Mouse (Mus musculus) midbrain, embryonic 12.5 days (tissue): ENCODE data around the gene Coro1b. TPM values are rescaled to one million over a fixed set of nuclear protein-coding genes. Genes with fewer than 3 reads are reported as not detected.
A peak's percentile ranks its signal among the peaks of the same experiment; 100 is the strongest.

Source experiments
- ATAC-seq: fragments of 200-750 bp; cut with Nextera tagmentation; 2 replicates; pipeline ENCODE4 v1.8.0; 2017; ENCODE audit warnings: low read depth, moderate TSS enrichment, moderate library complexity; ENCODE audit not compliant: low FRiP score
- H3K27ac ChIP-seq: fragments of 300-500 bp; sonication (generic); replicated peaks from 2 replicates; pipeline ENCODE4 v1.5.1; 2016; ENCODE audit warnings: mild to moderate bottlenecking
- H3K27me3 ChIP-seq: fragments of 300-500 bp; sonication (generic); 2 replicates; pipeline ENCODE4 v1.6.1; 2016; ENCODE audit warnings: mild to moderate bottlenecking
- H3K36me3 ChIP-seq: fragments of 300-500 bp; sonication (generic); 2 replicates; pipeline ENCODE4 v1.6.1; 2016
- H3K4me1 ChIP-seq: fragments of 300-500 bp; sonication (generic); 2 replicates; pipeline ENCODE4 v1.6.1; 2016
- H3K4me2 ChIP-seq: fragments of 300-500 bp; sonication (generic); replicated peaks from 2 replicates; pipeline ENCODE4 v1.6.1; 2016; ENCODE audit warnings: mild to moderate bottlenecking, moderate library complexity
- H3K4me3 ChIP-seq: fragments of 300-500 bp; sonication (generic); 2 replicates; pipeline ENCODE4 v1.5.1; 2016; ENCODE audit warnings: mild to moderate bottlenecking
- H3K9ac ChIP-seq: fragments of 300-500 bp; sonication (generic); replicated peaks from 2 replicates; pipeline ENCODE4 v1.6.1; 2016; ENCODE audit warnings: mild to moderate bottlenecking, moderate library complexity
- H3K9me3 ChIP-seq: fragments of 300-500 bp; sonication (generic); 2 replicates; pipeline ENCODE4 v1.6.1; 2016; ENCODE audit warnings: mild to moderate bottlenecking
- WGBS: fragments of 180-500 bp; shearing (Covaris S2); methylation state at CpG from one replicate; pipeline ENCODE4 v1.1.7; 2016; 5-methylcytosine and 5-hydroxymethylcytosine counted together
- polyA plus RNA-seq: library from polyadenylated mRNA; unstranded; fragments of >200 nt; fragmentation: Nextera tagmentation; extraction: Ambion mirVana; gene quantifications from 2 replicates; pipeline ENCODE4 v1.2.1, GENCODE M21; 2016

Gene Coro1b
- polyA plus RNA-seq, 1 experiment from 2014 or later = 133 TPM

DNA sequence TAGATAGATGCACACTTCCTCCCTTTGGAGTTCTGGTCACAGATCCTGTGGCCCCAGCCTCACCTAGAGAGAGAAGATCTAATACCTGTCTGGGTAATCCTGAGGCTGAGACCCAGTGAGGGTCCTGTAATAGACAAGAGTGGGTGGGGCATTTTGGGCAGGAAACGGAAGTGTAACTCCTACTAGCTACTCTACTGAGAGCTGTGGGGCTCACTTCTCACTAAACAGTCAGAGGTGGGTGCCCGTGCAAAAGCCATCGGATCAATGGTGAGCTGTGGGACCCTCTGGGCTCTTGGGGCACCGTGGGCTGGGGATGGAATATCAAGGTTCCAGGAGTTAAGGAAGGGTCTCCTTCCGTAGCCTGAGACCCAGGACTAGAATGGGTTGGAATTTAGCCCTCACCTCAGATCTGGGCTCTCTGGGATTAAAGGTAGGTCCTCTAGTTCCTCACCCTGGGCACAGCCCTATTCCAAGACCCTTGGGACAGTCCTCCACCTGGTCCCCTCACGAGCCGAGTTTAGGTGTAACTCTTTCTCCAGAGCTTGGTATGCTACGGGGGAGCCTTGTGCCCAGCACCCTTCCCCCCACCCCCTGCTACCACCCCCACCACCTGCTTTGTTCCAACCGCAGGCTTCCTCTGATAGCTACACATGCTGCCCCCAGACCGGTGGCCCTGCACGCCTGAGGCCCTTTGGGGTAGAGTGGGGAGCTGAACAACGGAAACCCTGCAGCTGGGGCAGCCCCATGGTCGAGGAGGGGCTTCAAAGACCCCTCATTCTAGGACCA, 6.2 kb downstream of the Coro1b start:
- H3K36me3 ChIP-seq = peaks cover 68% of the 10 kb centered on the region
- WGBS = 78% methylated on average over 13 of the region's 13 CpGs
- no peak for ATAC-seq
- H3K4me2 ChIP-seq = no peak overlapping the region
- no peak overlapping the region for H3K9ac ChIP-seq
- no peak overlapping the region for H3K4me3 ChIP-seq
- no peaks in the 10 kb centered on the region for H3K9me3 ChIP-seq
- H3K27ac ChIP-seq = no peak overlapping the region
- H3K4me1 ChIP-seq = peaks cover 5% of the 10 kb centered on the region
- H3K27me3 ChIP-seq = no peaks in the 10 kb centered on the region

DNA sequence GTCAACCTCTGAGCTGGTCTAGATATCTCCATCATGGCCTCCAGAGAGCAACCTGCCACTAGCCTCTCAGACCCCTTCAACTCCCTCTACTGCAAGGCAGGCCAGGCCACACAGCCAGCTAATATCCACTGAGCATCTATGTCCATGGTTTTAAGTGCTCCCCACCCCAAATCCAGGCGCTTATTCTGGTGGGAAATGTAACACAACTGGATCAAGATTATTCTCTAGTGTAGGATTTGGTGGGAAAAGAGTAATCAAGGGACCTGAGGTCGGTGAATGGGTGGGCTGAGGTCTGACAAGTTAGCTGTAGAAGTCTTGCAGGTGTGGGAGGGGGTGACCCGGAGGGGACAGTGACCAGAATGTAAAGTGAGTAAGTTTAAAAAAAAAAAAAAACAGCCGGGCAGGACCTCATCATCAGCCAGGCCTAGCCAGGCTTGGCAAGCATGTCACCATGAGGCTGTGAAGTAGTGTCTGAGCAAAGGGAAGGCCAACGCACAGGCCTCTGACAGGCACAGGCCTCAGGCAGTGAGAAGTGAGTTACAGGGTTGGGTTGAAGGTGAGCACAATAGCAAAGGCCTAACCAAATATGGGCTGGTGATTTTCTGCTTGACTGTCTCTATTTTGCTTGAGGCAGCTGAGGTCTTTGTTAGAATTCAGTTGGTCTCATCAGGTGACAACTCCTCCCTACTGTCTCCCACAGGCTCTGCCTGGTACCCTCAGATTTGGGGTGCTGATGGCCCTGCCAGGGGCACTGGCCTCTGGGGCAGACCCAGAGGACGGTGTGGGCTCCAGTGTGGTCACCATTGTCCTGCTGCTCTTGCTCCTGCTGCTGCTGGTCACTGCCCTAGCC, 7.0 kb downstream of the Coro1b start:
- Histone ChIP-seq H3K4me3 (no peak overlapping the region), H3K4me1 (no peaks in the 10 kb centered on the region; the same call in 1 of the 2 replicates), H3K9me3 (no peaks in the 10 kb centered on the region), H3K9ac (no peak overlapping the region), H3K36me3 (peaks cover 68% of the 10 kb centered on the region), H3K27ac (peak overlapping the region; percentile 43; the same call in 1 of the 2 replicates), H3K4me2 (no peak overlapping the region), H3K27me3 (no peaks in the 10 kb centered on the region)
- no peak for ATAC-seq
- WGBS = 73% methylated on average over 6 of the region's 6 CpGs

DNA sequence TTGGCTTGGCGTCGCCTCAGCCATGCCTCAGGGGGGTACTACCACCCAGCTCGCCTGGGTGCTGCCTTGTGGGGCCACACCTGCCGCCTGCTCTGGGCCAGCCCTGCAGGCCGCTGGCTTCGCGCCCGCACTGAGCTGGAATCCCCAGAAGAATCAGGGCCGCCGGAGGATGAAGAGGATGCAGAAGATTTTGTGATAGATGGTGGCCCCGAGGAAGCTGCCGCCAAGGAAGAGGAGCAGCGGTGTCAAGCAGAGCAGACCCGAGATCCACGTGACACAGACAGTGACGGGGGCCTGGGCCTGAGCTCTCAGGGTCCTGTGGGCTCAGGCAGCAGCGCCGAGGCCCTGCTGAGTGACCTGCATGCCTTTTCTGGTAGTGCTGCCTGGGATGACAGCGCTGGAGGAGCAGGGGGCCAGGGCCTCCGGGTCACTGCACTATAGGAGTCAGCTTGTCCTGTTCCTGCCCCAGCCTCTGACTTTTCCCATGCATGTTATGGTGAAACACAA, 7.7 kb downstream of the Coro1b start:
- H3K4me2 ChIP-seq = no peak overlapping the region
- 74% methylated on average over 20 of the region's 20 CpGs for WGBS
- H3K4me3 ChIP-seq = no peak overlapping the region
- H3K27ac ChIP-seq = no peak overlapping the region
- H3K9me3 ChIP-seq = no peaks in the 10 kb centered on the region
- H3K27me3 ChIP-seq = no peaks in the 10 kb centered on the region
- H3K36me3 ChIP-seq = peaks cover 67% of the 10 kb centered on the region
- H3K4me1 ChIP-seq = no peaks in the 10 kb centered on the region; the same call in 1 of the 2 replicates
- 0 out of 2 replicates have a peak overlapping the region, but pooled peaks have one; percentile 0 for H3K9ac ChIP-seq
- no peak for ATAC-seq

DNA sequence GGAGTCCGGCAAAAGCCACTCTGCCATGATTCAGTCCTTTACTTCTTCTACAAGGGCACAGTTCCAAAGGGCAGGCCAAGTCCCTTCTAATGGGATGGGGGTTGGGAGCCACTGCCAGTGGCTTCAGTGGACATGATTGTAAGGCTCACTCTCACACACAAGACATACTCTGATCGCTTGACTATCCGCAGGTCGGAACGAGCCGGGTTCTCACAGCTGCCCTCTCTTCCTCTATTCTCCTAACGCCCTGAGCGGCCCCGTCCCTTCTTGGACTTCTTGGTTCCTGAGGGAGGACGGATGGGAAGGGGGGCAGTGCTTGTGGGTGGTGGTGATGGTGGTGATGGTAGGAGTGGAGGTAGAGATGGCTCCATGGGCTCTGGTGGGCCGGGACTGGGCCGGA, 8.4 kb downstream of the Coro1b start:
- no peaks in the 10 kb centered on the region for H3K9me3 ChIP-seq
- no peaks in the 10 kb centered on the region for H3K27me3 ChIP-seq
- WGBS = 89% methylated on average over 12 of the region's 12 CpGs
- no peak overlapping the region for H3K4me2 ChIP-seq
- no peak overlapping the region for H3K9ac ChIP-seq
- no peak overlapping the region for H3K4me3 ChIP-seq
- no peak for ATAC-seq
- H3K36me3 ChIP-seq = peaks cover 69% of the 10 kb centered on the region
- H3K4me1 ChIP-seq = no peaks in the 10 kb centered on the region; the same call in 1 of the 2 replicates
- no peak overlapping the region for H3K27ac ChIP-seq

DNA sequence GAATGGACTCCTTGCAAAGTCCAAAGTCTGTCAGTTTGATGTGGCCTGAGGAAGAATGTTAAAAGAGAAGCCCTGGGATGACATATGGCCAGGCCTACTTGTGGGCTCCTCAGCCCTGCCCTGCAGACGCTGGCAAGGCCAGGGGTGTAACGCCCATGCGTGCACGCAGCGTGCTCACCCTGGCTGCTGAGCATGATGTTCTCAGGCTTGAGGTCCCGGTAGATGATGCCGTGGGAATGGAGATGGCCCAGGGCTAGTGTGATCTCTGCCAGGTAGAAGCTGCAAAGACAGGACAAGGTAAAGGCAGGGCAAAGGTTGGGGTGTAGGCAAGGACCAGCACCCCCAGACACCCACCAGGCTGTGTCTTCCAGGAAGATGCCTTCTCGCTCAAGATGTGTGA, 10.6 kb downstream of the Coro1b start:
- H3K4me3 ChIP-seq = no peak overlapping the region
- no peak overlapping the region for H3K9ac ChIP-seq
- H3K9me3 ChIP-seq = no peaks in the 10 kb centered on the region
- peaks cover 14% of the 10 kb centered on the region for H3K4me1 ChIP-seq
- no peak overlapping the region for H3K27ac ChIP-seq
- no peaks in the 10 kb centered on the region for H3K27me3 ChIP-seq
- WGBS = 97% methylated on average over 8 of the region's 8 CpGs
- no peak overlapping the region for H3K4me2 ChIP-seq
- no peak for ATAC-seq
- H3K36me3 ChIP-seq = peaks cover 54% of the 10 kb centered on the region

DNA sequence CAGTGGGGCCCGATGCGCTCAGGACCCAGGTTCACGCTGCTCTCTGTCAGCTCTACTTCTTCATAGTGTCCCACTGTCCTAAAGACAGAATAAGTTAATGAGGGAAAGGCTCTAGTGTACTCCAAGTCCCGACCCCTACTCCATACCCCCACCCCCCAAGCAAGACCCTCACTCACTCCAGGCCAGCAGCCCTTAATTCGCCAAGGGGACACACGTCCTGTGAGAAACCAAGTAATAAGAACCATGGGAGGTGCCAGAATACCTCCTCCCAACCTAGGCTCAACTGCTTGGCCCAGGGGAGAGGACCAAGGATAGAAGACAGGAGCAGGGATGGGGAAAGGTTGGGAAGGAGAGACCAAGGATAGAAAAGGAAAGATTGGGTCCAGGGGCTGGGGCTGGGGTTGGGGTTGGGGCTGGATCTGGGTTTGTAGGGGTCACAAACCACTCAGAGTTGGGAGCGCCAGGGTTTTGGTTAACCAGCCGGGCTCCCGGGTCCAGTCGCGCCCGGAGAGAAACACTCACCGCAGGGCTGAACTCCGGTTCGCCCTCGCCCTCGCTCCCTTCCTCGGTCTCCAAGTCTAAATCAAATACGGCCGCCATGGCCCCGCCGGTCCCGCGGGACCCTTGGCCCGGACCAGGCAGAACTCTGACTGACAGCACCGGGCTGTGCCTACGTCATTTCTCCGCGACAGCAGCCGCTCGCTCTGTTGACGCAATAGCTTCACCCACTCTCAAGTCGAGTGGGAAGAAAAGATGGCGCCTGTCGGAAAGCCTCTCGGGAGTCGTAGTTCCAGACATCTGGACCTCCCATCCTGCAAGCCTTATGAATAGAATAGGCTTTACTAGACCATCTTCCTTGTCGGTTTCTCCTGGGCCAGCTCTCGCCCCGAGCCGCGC, 14.5 kb downstream of the Coro1b start, which contains the start of gene Rps6kb2:
Rps6kb2 (minus strand) TSS at position 709 of the 897 bp plus-strand sequence.
- Histone ChIP-seq H3K9ac (peak within 1 kb of the TSS; percentile 84), H3K36me3 (peaks cover 30% of the 10 kb centered on the region), H3K4me2 (peak within 1 kb of the TSS; percentile 95), H3K4me3 (peak within 1 kb of the TSS; percentile 69), H3K27ac (peak within 1 kb of the TSS; percentile 78), H3K27me3 (no peaks in the 10 kb centered on the region), H3K9me3 (no peaks in the 10 kb centered on the region), H3K4me1 (peaks cover 14% of the 10 kb centered on the region)
- WGBS = 7% methylated on average over 42 of the region's 42 CpGs
- ATAC-seq = peak; percentile 90

DNA sequence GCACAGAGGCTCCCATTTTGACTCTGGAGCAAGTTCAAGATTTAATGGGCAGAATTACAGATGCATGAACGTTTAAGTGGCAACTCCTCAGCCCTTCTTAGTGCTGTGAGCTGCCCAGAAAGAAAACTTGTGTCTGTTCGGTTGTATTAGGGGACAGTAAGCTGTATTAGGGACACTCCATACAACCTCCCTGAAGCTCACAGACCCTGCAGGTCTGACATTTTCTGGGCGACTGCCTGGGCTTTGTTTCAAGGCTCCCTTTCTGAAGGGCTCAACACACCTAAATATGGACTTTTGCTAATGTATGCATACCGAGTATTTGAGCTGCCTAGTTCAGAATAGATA, 15.1 kb downstream of the Coro1b start:
- WGBS = 36% methylated on average over 4 of the region's 4 CpGs
- peak overlapping the region; percentile 34; the same call in 1 of the 2 replicates for H3K9ac ChIP-seq
- peak overlapping the region; percentile 95 for H3K4me2 ChIP-seq
- peaks cover 24% of the 10 kb centered on the region for H3K36me3 ChIP-seq
- H3K9me3 ChIP-seq = no peaks in the 10 kb centered on the region
- peak; percentile 50 for ATAC-seq
- peak overlapping the region; percentile 69 for H3K4me3 ChIP-seq
- H3K4me1 ChIP-seq = peaks cover 14% of the 10 kb centered on the region
- H3K27ac ChIP-seq = peak overlapping the region; percentile 78
- H3K27me3 ChIP-seq = no peaks in the 10 kb centered on the region

DNA sequence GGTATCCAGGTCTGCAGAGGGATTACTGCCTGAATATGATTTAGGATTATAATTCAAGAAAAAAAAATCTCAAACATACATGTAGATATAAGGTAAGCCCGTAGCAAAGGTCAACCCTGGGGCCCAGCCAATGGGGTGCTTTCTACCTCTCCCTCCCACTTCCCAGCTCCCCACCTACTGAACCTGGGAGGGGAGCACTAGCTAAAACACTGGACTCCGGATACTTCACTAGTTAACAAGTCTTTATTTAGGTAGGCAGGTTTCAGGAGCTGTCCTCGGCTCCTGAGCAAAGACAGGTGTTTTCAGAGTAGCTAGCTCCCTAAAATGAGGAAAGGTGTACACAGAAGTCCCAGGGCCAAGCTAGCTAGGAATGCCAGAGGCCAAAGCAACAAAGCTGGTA, 15.7 kb downstream of the Coro1b start:
- Histone ChIP-seq H3K4me1 (peaks cover 14% of the 10 kb centered on the region), H3K9me3 (no peaks in the 10 kb centered on the region), H3K9ac (no peak overlapping the region), H3K27me3 (no peaks in the 10 kb centered on the region), H3K27ac (peak overlapping the region; percentile 78; the same call in 1 of the 2 replicates), H3K36me3 (peaks cover 18% of the 10 kb centered on the region), H3K4me3 (no peak overlapping the region), H3K4me2 (no peak overlapping the region)
- WGBS = 83% methylated on average over 3 of the region's 3 CpGs
- no peak for ATAC-seq

DNA sequence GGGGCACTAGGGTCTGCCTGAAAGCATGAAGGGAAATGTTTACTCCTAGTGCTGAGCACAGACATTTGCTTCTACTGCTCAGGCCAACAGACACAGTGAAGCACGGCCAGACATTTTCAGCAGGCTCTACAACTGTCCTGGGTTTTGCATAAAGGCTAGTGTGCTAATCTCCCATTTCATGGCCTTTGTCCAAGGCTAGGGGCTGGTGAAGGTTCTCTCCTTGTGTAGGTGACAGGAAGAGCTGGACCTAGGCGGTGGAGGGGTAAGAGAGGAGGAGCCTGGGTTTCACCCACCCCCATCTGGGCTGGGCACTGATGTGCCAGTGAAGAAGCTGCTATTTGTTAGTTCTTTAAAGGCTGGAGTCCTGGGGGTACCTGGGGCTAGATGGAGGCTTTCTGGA, 16.3 kb downstream of the Coro1b start:
- Histone ChIP-seq H3K27me3 (no peaks in the 10 kb centered on the region), H3K4me2 (no peak overlapping the region), H3K4me3 (no peak overlapping the region), H3K9ac (0 out of 2 replicates have a peak overlapping the region, but pooled peaks have one; percentile 6), H3K27ac (no peak overlapping the region), H3K9me3 (no peaks in the 10 kb centered on the region), H3K36me3 (peaks cover 12% of the 10 kb centered on the region), H3K4me1 (peaks cover 15% of the 10 kb centered on the region)
- 74% methylated on average over 2 of the region's 2 CpGs for WGBS
- no peak for ATAC-seq

DNA sequence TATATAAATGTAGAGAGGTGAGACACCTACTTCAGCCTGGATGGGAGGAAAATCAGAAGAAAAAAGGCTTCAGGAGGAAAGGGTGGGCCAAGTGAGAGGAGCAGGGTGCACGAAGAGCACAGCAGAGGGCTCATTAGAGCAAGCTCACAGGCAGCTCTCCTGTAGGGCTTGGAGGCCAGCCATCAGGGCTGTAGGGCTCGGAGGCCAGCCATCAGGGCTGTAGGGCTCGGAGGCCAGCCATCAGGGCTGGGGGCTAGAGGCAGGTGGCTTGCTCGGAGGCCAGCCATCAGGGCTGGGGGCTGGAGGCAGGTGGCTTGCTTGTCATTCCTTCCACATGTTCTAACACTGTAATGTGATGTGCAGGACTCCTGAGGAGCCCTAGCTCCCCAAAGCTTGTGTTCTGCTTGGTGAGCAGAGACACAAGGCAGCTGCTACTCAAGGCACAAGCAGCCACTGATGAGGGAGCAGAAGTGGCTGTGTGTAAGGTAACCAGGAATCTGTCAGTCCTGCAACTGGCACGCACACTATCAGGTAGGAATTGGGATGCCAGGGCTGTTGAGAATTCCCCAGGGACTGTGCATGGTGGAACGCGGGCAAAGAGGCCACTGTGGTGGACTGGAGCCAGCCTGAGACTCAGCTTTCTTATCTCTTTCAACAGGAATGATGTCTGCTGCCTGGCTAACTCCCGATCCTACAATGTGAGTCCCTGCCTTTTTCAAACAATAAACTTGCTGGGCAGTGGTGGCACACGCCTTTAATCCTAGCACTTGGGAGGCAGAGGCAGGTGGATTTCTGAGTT, 18.5 kb downstream of the Coro1b start:
- no peak overlapping the region for H3K4me3 ChIP-seq
- no peaks in the 10 kb centered on the region for H3K36me3 ChIP-seq
- H3K9me3 ChIP-seq = no peaks in the 10 kb centered on the region
- H3K9ac ChIP-seq = no peak overlapping the region
- ATAC-seq = no peak
- H3K27ac ChIP-seq = no peak overlapping the region
- 82% methylated on average over 9 of the region's 9 CpGs for WGBS
- H3K27me3 ChIP-seq = 0 out of 2 replicates have a peak, but pooled peaks cover 15% of the 10 kb centered on the region
- no peak overlapping the region for H3K4me2 ChIP-seq
- H3K4me1 ChIP-seq = peaks cover 20% of the 10 kb centered on the region
